Mouse (Mus musculus) liver, embryonic 14.5 days (tissue): ENCODE results near the gene Hsd11b1. TPM values are rescaled to one million over a fixed set of nuclear protein-coding genes. Genes with fewer than 3 reads are reported as not detected.

Experiments
- ATAC-seq: fragments of 200-750 bp; cut with Nextera tagmentation; 2 replicates; pipeline ENCODE4 v1.8.0; 2017; ENCODE audit warnings: moderate number of reproducible peaks, mild to moderate bottlenecking, moderate library complexity; ENCODE audit not compliant: insufficient read depth
- DNase-seq, 3 experiments: peaks; one replicate each; pipeline ENCODE4 v3.0.0-alpha.2; 2012 to 2013; ENCODE audit warnings: low read depth in 3 of 3, low spot score in 3 of 3
- H3K27ac ChIP-seq: fragments of 300-500 bp; sonication (generic); 2 replicates; pipeline ENCODE4 v1.5.1; 2014; ENCODE audit warnings: moderate library complexity, mild to moderate bottlenecking, control low read depth, inconsistent platforms
- H3K27me3 ChIP-seq: fragments of 300-500 bp; sonication (generic); 2 replicates; pipeline ENCODE4 v1.6.1; 2014; ENCODE audit warnings: mild to moderate bottlenecking, low read length, moderate library complexity; ENCODE audit not compliant: control insufficient read depth, insufficient read depth
- H3K36me3 ChIP-seq: fragments of 300-500 bp; sonication (generic); replicated peaks from 2 replicates; pipeline ENCODE4 v1.6.1; 2014; ENCODE audit warnings: low read depth; ENCODE audit not compliant: control insufficient read depth, insufficient read depth
- H3K4me1 ChIP-seq, 2 experiments: fragments of 200-500 bp in 1 of 2; fragments of 300-500 bp in 1 of 2; sonication (generic) in 1 of 2; replicated peaks; 2 replicates each; pipeline ENCODE4 v1.6.1; 2012 to 2014; ENCODE audit warnings: antibody characterized with exemption in 1 of 2, inconsistent platforms in 1 of 2, low read length in 1 of 2; ENCODE audit not compliant: control insufficient read depth in 2 of 2, insufficient read depth in 2 of 2
- H3K4me2 ChIP-seq: fragments of 300-500 bp; sonication (generic); 2 replicates; pipeline ENCODE4 v1.6.1; 2014; ENCODE audit warnings: low read depth, mild to moderate bottlenecking, control low read depth, moderate library complexity
- H3K4me3 ChIP-seq, 2 experiments: fragments of 200-500 bp in 1 of 2; fragments of 300-500 bp in 1 of 2; sonication (generic) in 1 of 2; 2 replicates each; pipeline ENCODE4 v1.5.1; 2012 to 2014; ENCODE audit warnings: low read depth in 2 of 2, low read length in 2 of 2, mild to moderate bottlenecking in 2 of 2, control low read depth in 1 of 2, inconsistent platforms in 1 of 2, moderate library complexity in 1 of 2; ENCODE audit not compliant: insufficient read depth in 1 of 2
- H3K9ac ChIP-seq: fragments of 300-500 bp; sonication (generic); replicated peaks from 2 replicates; pipeline ENCODE4 v1.6.1; 2014; ENCODE audit warnings: mild to moderate bottlenecking, control low read depth, moderate library complexity
- H3K9me3 ChIP-seq: fragments of 300-500 bp; sonication (generic); 2 replicates; pipeline ENCODE4 v1.6.1; 2016; ENCODE audit warnings: low read length, mixed read lengths; ENCODE audit not compliant: control insufficient read depth
- CTCF ChIP-seq: IDR thresholded peaks from 2 replicates; pipeline ENCODE4 v1.5.1; 2016; ENCODE audit warnings: antibody characterized with exemption, low read depth, control low read depth
- EP300 ChIP-seq: IDR thresholded peaks from 2 replicates; pipeline ENCODE4 v1.6.1; 2016; ENCODE audit warnings: antibody characterized with exemption, low read depth
- WGBS: fragments of 180-500 bp; shearing (Covaris S2); extraction: QIAGEN DNeasy Blood & Tissue Kit; methylation state at CpG from one replicate; pipeline ENCODE4 v1.1.7; 2014; ENCODE audit not compliant: insufficient replicate concordance; 5-methylcytosine and 5-hydroxymethylcytosine counted together
- polyA plus RNA-seq, 2 experiments: library from polyadenylated mRNA; depleted of rRNA in 1 of 2; stranded (reverse) in 1 of 2; unstranded in 1 of 2; fragments of >200 nt; fragmentation: Nextera tagmentation in 1 of 2; extraction: Ambion mirVana in 1 of 2; gene quantifications; 2 replicates each; pipeline versions ENCODE4 v1.2.1 to v1.2.3; 2012 to 2014

Gene Hsd11b1
- polyA plus RNA-seq, 2 experiments: 2.1 to 5.5 TPM

DNA sequence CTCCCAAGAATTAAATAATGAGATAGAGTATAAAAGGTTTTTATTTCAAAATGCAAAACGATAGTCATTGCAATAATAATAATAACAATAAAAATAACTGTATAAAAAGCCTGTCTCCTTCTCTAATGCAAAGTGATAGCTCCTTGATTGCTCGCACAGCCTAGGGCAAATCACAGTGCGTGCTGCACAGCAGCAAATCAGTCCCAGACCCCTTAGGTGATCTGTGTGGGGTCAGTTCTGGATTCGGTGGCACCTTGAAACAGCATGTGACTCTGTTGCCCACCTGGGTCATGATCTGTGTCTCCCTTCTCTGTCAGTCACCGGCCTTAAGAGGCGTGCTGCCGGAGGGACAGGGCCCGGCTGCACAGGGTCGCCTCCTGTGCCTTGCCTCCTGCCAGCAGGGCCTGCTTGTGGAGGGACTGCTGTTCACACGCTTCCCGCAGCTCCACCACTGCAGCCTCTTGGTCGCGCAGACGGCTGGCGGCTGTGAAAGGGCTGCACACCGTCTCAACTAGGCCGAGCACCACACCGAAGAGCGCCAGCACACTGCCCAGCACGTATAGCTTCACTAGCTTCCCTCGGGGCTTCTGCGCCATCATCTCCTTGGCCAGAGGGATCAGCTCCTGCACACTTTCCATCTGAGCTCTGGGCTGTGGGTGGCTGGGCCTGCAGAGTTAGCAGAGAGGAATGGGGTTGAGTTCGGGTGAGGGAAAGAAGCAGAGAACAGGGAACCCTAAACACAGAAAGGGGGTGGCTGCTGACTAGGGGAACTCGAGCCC, 8.5 kb upstream of the Hsd11b1 start:
- no peaks in the 10 kb centered on the region for H3K9me3 ChIP-seq
- DNase-seq: no peak

DNA sequence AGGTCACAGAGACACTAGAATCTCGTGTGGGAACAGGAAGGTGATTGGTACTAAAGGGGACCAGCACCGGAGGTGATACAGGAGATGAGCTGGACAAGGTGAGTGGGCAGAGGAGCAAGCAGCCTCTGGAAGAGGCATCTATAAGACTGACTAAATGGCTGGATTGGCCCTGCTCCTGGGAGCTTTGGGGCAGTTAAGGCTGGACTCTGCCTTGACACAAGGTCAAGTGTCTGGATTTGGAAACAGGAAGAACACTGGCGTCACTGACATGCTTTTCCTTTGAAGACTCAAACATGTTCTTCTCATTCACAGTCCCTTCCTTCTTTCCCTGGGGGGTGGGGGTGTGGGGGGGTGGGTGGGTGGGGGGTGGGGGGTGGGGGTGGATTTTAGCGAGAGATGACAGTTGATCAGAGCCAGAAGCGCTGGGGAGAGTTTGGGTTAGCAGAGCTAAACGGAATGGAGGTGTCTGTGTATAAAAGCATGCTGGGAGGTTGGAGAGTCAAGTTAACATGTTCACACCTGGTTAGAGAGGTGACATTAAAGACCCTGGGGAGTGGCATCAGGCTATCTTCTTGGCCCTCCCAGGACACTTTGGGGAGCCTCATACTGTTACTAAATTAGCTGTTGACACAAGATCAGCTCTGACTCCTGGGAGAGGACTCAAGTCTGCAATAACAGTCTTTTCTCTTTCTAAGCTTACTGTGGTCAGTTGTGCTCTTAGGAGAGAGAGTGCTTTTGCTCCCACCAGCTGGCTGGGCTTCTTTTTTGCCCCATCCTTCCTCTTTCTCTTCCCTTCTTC, 7.3 kb upstream of the Hsd11b1 start:
- Histone ChIP-seq H3K9me3 (no peaks in the 10 kb centered on the region), H3K27ac (no peak overlapping the region), H3K4me2 (peak overlapping the region; percentile 43), H3K27me3 (no peaks in the 10 kb centered on the region), H3K9ac (no peak overlapping the region), H3K4me3 (peak overlapping the region in 1 of 2 experiments; percentile 49; a peak in 2 of 4 replicates), H3K4me1 (peaks cover 0 to 12% of the 10 kb centered on the region in 2 experiments; a peak in 2 of 4 replicates), H3K36me3 (no peaks in the 10 kb centered on the region)
- WGBS: 31% methylated on average over 6 of the region's 6 CpGs
- no peak for ATAC-seq
- DNase-seq: no peak
- TF ChIP-seq CTCF (no peak), EP300 (no peak)

More for the DNA sequence above, 8.5 kb upstream of the Hsd11b1 start:
- 37% methylated on average over 24 of the region's 24 CpGs for WGBS
- Histone ChIP-seq H3K4me3 (peak overlapping the region; percentile 49 to 52), H3K27me3 (no peaks in the 10 kb centered on the region), H3K4me2 (peak overlapping the region; percentile 43), H3K9ac (peak overlapping the region; percentile 38; the same call in 1 of the 2 replicates), H3K27ac (no peak overlapping the region; the same call in 1 of the 2 replicates), H3K4me1 (peaks cover 0 to 12% of the 10 kb centered on the region in 2 experiments; a peak in 2 of 4 replicates), H3K36me3 (no peaks in the 10 kb centered on the region)
- TF ChIP-seq EP300 (no peak), CTCF (no peak)
- peak; percentile 22 for ATAC-seq

DNA sequence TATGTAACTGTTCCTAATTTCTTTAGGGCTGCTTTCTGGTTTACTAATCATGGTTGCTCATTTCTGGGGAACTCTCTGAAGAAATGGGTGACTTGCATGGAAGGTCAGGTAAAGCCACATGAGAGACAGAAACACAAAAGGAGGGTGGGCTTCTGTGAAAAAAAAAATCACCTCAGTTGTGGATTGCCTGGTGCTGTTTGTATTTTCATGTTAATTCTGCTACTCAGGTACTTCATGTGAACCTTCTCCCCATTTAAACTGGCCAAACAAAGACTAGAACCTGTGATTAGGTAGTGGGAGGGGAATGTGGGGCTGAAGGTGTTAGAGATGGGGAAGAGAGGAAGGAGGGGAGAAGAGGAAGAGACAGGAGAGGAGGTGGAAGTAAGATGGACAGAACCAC, 1.9 kb upstream of the Hsd11b1 start:
- Histone ChIP-seq H3K9ac (no peak overlapping the region), H3K4me1 (0 out of 4 replicates have a peak, but pooled peaks cover 0 to 3% of the 10 kb centered on the region in 2 experiments), H3K27ac (no peak overlapping the region), H3K27me3 (no peaks in the 10 kb centered on the region), H3K4me2 (no peak overlapping the region), H3K36me3 (no peaks in the 10 kb centered on the region), H3K4me3 (no peak overlapping the region), H3K9me3 (no peaks in the 10 kb centered on the region)
- TF ChIP-seq CTCF (no peak), EP300 (no peak)
- no peak for ATAC-seq
- DNase-seq: no peak

DNA sequence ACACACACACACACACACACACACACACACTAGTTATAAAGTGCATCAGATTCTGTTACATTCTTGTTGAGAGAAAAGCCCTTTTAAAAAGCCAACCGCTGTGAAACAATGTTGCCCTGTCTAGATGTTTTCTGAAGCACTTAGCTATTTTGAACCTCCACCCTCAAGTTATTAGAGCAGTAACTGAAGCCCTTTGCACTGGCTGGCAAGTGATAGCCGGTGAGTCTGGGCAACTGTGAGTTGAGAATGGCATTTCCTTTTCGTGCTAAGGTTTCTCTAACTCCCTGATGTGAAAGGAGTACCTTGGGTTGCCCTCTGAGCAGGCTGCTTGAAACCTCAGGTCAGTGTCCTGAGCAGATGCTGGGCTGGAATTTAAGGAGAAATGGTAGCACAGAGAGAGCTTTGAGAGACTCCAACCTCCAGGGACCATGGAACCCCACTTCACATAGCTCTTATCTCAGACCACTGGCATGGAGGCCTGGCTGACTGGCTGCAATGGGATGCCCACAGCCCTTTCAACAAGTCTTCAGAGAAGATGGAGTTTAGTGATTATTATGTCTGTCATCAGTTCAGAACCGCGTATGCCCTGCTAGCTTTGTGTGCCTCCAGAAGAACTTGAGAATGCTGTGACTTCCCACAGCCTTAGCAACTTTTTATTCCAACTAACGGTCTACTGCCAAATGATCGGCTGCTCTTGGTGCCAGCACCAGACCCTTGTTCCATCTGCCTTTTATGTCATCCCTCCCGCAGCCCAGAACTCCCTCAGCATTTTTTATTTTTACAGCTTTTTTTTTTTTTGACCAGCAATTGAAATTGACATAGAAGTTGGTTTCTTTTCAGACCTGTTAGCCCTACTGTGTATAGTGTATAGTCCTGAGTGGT, 608 bp downstream of the Hsd11b1 start:
- H3K4me3 ChIP-seq: no peak overlapping the region
- H3K4me2 ChIP-seq: no peak overlapping the region
- H3K4me1 ChIP-seq: 0 out of 4 replicates have a peak, but pooled peaks cover 0 to 3% of the 10 kb centered on the region in 2 experiments
- H3K9me3 ChIP-seq: no peaks in the 10 kb centered on the region
- no peaks in the 10 kb centered on the region for H3K27me3 ChIP-seq
- H3K36me3 ChIP-seq: no peaks in the 10 kb centered on the region
- no peak overlapping the region for H3K27ac ChIP-seq
- H3K9ac ChIP-seq: no peak overlapping the region
- no peak for ATAC-seq
- 51% methylated on average over 8 of the region's 8 CpGs for WGBS
- TF ChIP-seq CTCF: no peak
- DNase-seq: no peak
